Mouse (Mus musculus): ENCODE results near the gene Gm2a.

Gene Gm2a

DNA sequence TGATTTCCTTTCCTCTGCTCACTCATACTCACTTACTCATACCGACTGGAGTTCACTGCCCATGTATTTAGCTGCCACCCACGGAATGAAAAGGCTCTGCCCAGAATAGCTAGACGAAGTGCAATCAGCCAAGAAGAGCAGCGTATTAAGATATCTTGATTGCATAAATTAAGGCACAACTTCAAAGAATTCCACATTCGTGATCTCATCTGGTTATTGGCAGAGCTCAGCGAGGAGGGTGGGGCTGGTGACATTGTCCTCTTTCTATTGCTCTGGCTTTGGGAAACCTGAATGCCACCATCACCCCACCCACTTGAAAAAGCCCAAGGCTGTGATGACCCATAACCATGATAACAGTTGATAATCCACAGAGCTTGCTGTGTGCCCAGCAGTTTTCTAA is 30.0 kb downstream of the Gm2a start:
- TF ChIP-seq POU5F1 (IDR thresholded peaks at IDR 0.05; ENCODE audit: borderline replicate concordance, low read length) (no peak), NANOG (IDR thresholded peaks at IDR 0.05; ENCODE audit: borderline replicate concordance, low read length) (no peak), CTCF (conservative IDR thresholded peaks at IDR 0.05; ENCODE audit: low read length) (no peak)
- H3K9me3 ChIP-seq (ENCODE audit: low read length): no peaks in the 10 kb centered on the region
- no peaks in the 10 kb centered on the region for H3K36me3 ChIP-seq (ENCODE audit: insufficient read depth, low read length)
- H3K4me3 ChIP-seq (replicated peaks; ENCODE audit: low read length): no peak overlapping the region
- peaks cover 39% of the 10 kb centered on the region for H3K4me1 ChIP-seq (replicated peaks; ENCODE audit: low read depth, low read length)
- no peaks in the 10 kb centered on the region for H3K27me3 ChIP-seq (ENCODE audit: insufficient read depth, low read length)

DNA sequence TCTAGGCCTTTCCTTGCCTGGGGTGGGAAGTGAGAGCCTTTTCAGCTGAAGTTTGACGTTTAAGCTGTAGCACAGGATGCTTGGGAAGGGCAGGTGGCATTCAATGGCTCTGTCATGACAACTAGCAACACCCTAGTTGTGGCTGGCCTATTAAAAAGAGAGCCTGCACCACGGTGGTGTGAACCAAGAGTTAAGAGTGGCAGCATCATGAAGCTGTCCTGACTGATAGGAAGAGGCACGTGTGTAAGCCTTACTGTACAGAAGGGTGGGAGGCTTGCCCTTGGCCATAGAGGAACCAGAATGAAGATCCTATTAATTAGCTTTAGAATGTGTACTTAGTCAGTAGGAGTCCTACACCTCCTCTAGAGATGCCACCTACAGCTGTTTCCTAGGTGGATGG is 30.5 kb downstream of the Gm2a start:
- no peak overlapping the region for H3K4me3 ChIP-seq (replicated peaks; ENCODE audit: low read length)
- H3K27me3 ChIP-seq (ENCODE audit: insufficient read depth, low read length): no peaks in the 10 kb centered on the region
- no peaks in the 10 kb centered on the region for H3K36me3 ChIP-seq (ENCODE audit: insufficient read depth, low read length)
- no peak for TF ChIP-seq NANOG (IDR thresholded peaks at IDR 0.05; ENCODE audit: borderline replicate concordance, low read length)
- TF ChIP-seq POU5F1 (IDR thresholded peaks at IDR 0.05; ENCODE audit: borderline replicate concordance, low read length): no peak
- peaks cover 39% of the 10 kb centered on the region for H3K4me1 ChIP-seq (replicated peaks; ENCODE audit: low read depth, low read length)
- H3K9me3 ChIP-seq (ENCODE audit: low read length): no peaks in the 10 kb centered on the region

DNA sequence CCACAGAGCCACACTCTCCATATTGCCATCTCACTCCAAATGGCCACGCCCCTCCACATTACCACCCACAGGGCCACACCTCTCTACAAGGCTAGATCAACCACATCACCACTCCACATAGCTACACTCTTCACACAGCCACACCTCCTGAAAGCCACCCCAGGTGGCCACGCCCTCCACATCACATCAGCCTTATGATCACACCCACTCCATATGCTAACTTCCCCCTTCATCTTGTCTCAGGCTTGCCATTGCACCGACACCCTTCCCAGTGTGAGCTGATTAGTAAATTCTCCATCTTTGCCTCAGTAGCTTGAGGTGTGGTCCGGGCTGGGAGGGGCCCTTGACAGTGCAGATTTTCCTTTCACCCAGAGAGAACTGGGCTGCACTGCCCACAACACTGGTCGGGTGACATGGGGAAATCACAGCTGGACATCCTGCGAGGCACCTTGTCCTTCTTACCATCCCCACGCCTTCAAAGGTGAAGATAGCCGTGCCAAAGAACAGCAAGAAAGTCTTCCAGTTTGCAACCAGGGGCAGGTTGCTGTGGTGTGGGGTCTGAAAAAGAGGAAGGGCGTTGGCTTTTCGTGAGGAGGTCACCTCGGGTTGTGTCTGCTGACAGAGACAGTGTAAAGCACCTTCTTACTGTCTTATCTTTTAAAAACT is 33.3 kb downstream of the Gm2a start:
- H3K4me1 ChIP-seq (replicated peaks; ENCODE audit: low read depth, low read length): peaks cover 61% of the 10 kb centered on the region
- no peaks in the 10 kb centered on the region for H3K36me3 ChIP-seq (ENCODE audit: insufficient read depth, low read length)
- no peak for TF ChIP-seq POU5F1 (IDR thresholded peaks at IDR 0.05; ENCODE audit: borderline replicate concordance, low read length)
- no peak for TF ChIP-seq NANOG (IDR thresholded peaks at IDR 0.05; ENCODE audit: borderline replicate concordance, low read length)
- no peak for TF ChIP-seq CTCF (conservative IDR thresholded peaks at IDR 0.05; ENCODE audit: low read length)
- no peaks in the 10 kb centered on the region for H3K9me3 ChIP-seq (ENCODE audit: low read length)
- no peaks in the 10 kb centered on the region for H3K27me3 ChIP-seq (ENCODE audit: insufficient read depth, low read length)
- H3K4me3 ChIP-seq (replicated peaks; ENCODE audit: low read length): peak overlapping the region; percentile 39; the same call in 1 of the 2 replicates

DNA sequence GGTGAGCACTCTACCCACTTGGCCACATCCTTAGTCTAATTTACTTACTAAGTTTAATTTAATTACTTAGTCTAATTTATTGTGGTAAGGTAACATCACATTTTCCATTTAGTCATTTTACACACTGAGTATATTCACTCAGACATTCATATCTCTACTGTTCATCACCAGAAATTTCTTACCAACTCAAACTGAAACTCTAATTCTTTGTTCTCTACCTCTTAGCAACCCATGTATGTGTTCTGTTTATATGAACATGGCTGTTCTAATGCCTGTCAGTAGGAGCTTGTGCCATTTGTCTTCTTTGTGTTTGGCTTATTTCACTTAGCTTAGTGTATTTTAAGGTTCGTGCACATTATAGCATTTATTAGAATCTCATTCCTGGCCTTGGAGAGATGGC is 34.0 kb downstream of the Gm2a start:
- Histone ChIP-seq H3K4me3 (replicated peaks; ENCODE audit: low read length) (0 out of 2 replicates have a peak overlapping the region, but pooled peaks have one; percentile 39), H3K4me1 (replicated peaks; ENCODE audit: low read depth, low read length) (peaks cover 68% of the 10 kb centered on the region), H3K9me3 (ENCODE audit: low read length) (no peaks in the 10 kb centered on the region), H3K36me3 (ENCODE audit: insufficient read depth, low read length) (no peaks in the 10 kb centered on the region), H3K27me3 (ENCODE audit: insufficient read depth, low read length) (no peaks in the 10 kb centered on the region)
- no peak for TF ChIP-seq POU5F1 (IDR thresholded peaks at IDR 0.05; ENCODE audit: borderline replicate concordance, low read length)
- no peak for TF ChIP-seq CTCF (conservative IDR thresholded peaks at IDR 0.05; ENCODE audit: low read length)
- TF ChIP-seq NANOG (IDR thresholded peaks at IDR 0.05; ENCODE audit: borderline replicate concordance, low read length): no peak

DNA sequence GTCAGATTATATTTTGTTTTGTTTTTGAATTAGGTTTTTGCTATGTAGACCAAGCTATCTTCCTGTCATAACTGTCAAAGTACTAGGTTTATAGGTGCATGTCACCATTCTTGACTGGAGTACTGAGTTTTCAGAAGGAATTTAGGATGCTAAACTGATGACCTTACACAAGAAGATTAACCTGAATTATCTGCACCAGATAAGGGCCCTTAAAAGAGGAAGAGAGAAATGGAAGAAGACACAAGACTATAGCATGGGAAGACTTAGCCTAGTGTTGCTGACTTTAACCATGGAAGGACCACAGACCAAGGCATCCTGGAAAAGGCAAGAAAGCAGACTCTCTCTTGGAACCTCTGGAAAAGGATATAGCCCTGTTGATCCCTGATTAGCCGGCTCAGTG is 35.3 kb downstream of the Gm2a start:
- TF ChIP-seq POU5F1 (IDR thresholded peaks at IDR 0.05; ENCODE audit: borderline replicate concordance, low read length) (no peak), NANOG (IDR thresholded peaks at IDR 0.05; ENCODE audit: borderline replicate concordance, low read length) (no peak), CTCF (conservative IDR thresholded peaks at IDR 0.05; ENCODE audit: low read length) (no peak)
- no peak overlapping the region for H3K4me3 ChIP-seq (replicated peaks; ENCODE audit: low read length)
- H3K4me1 ChIP-seq (replicated peaks; ENCODE audit: low read depth, low read length): peaks cover 74% of the 10 kb centered on the region
- H3K9me3 ChIP-seq (ENCODE audit: low read length): no peaks in the 10 kb centered on the region
- no peaks in the 10 kb centered on the region for H3K27me3 ChIP-seq (ENCODE audit: insufficient read depth, low read length)
- H3K36me3 ChIP-seq (ENCODE audit: insufficient read depth, low read length): no peaks in the 10 kb centered on the region

DNA sequence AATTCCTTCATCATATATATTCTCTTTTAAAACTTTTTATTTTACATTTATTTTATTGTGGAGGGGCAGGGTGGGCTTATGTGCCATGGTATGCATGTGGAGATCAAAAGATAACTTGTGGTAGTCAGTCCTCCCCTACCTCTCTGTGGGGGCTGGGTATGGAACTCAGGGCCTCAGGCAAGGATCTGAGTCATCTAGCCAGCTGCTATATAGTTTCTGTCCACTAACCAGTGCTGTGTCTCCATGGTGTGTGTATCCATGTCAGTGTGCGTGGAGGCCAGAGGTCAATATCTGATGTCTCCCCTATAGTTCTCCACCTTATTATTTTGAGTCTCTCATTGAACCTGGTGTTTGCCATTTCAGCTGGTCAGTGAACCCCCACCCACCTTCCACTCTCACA is 36.5 kb downstream of the Gm2a start:
- Histone ChIP-seq H3K4me3 (replicated peaks; ENCODE audit: low read length) (no peak overlapping the region), H3K4me1 (replicated peaks; ENCODE audit: low read depth, low read length) (peaks cover 74% of the 10 kb centered on the region), H3K36me3 (ENCODE audit: insufficient read depth, low read length) (no peaks in the 10 kb centered on the region), H3K27me3 (ENCODE audit: insufficient read depth, low read length) (no peaks in the 10 kb centered on the region), H3K9me3 (ENCODE audit: low read length) (no peaks in the 10 kb centered on the region)
- TF ChIP-seq POU5F1 (IDR thresholded peaks at IDR 0.05; ENCODE audit: borderline replicate concordance, low read length) (no peak), NANOG (IDR thresholded peaks at IDR 0.05; ENCODE audit: borderline replicate concordance, low read length) (no peak), CTCF (conservative IDR thresholded peaks at IDR 0.05; ENCODE audit: low read length) (no peak)

DNA sequence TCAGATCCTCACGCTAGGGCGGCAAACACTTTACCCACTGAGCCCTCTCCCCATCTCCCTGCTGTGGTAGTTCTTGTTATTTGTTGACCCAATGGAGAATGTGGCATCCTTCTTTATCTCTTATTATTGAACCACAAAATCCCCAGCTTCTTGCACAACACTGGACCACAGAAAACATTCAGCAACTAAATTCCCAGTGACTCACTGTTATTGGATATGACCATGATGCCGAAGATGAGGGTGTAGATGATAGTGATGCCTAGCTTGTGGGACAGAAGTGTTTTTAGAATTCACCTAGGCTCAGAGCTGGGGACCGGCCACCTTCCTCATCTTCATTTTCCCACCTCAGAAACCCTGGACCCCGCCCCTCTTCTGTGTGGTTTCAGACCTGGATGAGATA is 37.0 kb downstream of the Gm2a start:
- TF ChIP-seq POU5F1 (IDR thresholded peaks at IDR 0.05; ENCODE audit: borderline replicate concordance, low read length): no peak
- no peak for TF ChIP-seq CTCF (conservative IDR thresholded peaks at IDR 0.05; ENCODE audit: low read length)
- no peak for TF ChIP-seq NANOG (IDR thresholded peaks at IDR 0.05; ENCODE audit: borderline replicate concordance, low read length)
- no peaks in the 10 kb centered on the region for H3K9me3 ChIP-seq (ENCODE audit: low read length)
- peaks cover 70% of the 10 kb centered on the region for H3K4me1 ChIP-seq (replicated peaks; ENCODE audit: low read depth, low read length)
- no peak overlapping the region for H3K4me3 ChIP-seq (replicated peaks; ENCODE audit: low read length)
- no peaks in the 10 kb centered on the region for H3K27me3 ChIP-seq (ENCODE audit: insufficient read depth, low read length)
- no peaks in the 10 kb centered on the region for H3K36me3 ChIP-seq (ENCODE audit: insufficient read depth, low read length)

DNA sequence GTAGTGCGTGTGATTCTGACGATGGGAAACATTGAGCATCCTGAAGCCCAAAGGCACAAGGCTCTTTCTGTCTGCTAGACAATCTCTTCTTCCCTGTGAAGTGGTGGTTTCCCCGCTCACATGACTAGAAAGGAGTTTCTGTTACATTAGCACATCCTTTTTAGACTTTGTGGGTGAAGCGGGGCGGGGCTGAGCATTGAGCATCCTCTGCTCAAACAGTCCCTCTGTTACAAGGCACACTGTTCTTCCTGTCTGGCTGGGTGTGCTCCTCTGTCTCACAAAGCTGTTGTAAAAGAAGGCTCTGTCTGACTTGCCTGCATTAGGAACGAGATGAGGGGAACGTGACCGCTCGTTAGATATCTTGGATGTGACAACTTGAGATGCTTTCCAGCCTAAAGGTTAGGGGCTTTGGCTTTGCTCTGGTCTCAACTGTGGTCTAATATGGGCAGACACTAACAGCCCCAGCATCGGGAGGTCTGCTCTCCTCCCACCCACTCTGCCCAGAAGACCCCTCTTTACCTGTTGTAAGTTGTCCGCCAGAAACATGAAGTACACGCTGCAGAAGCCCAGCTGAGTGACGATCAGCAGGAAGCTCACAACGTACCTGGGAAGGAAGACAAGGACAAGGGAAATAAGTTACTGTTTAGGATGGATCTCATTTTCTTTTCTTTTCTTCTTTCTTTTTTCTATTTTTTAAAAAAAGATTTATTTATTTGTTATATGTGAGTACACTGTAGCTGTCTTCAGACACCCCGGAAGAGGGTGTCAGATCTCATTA is 39.0 kb downstream of the Gm2a start:
- Histone ChIP-seq H3K27me3 (ENCODE audit: insufficient read depth, low read length) (no peaks in the 10 kb centered on the region), H3K36me3 (ENCODE audit: insufficient read depth, low read length) (no peaks in the 10 kb centered on the region), H3K4me3 (replicated peaks; ENCODE audit: low read length) (peak overlapping the region; percentile 46), H3K4me1 (replicated peaks; ENCODE audit: low read depth, low read length) (peaks cover 50% of the 10 kb centered on the region), H3K9me3 (ENCODE audit: low read length) (no peaks in the 10 kb centered on the region)
- TF ChIP-seq POU5F1 (IDR thresholded peaks at IDR 0.05; ENCODE audit: borderline replicate concordance, low read length): no peak
